Mouse (Mus musculus): Measurements from ENCODE around the gene Vmn1r46.

- TF ChIP-seq CTCF (IDR thresholded peaks at IDR 0.05): no peak
- TF ChIP-seq EP300 (IDR thresholded peaks at IDR 0.05): no peak
Observed at GRCm38 (mm10) chr6:89985989-89986388, 16.9 kb downstream of the Vmn1r46 start.
